Mouse (Mus musculus) intestine, postnatal 0 days (tissue): ENCODE measurements around the gene Zfp423. TPM values are rescaled to one million over a fixed set of nuclear protein-coding genes. Genes with fewer than 3 reads are reported as not detected.

ENCODE experiments used
- ATAC-seq: fragments of 200-750 bp; cut with Nextera tagmentation; 2 replicates; pipeline ENCODE4 v1.8.0; 2017; ENCODE audit warnings: mild to moderate bottlenecking, moderate TSS enrichment, moderate library complexity
- H3K27ac ChIP-seq: fragments of 300-500 bp; sonication (generic); 2 replicates; pipeline ENCODE4 v1.5.1; 2014; ENCODE audit warnings: mild to moderate bottlenecking, low read depth, low read length, moderate library complexity
- H3K27me3 ChIP-seq: fragments of 300-500 bp; sonication (generic); replicated peaks from 2 replicates; pipeline ENCODE4 v1.6.1; 2014; ENCODE audit warnings: low read length, mixed read lengths; ENCODE audit not compliant: control insufficient read depth, insufficient read depth
- H3K36me3 ChIP-seq: fragments of 300-500 bp; sonication (generic); 2 replicates; pipeline ENCODE4 v1.6.1; 2014; ENCODE audit warnings: mild to moderate bottlenecking, moderate library complexity; ENCODE audit not compliant: control insufficient read depth, insufficient read depth
- H3K4me1 ChIP-seq: fragments of 300-500 bp; sonication (generic); replicated peaks from 2 replicates; pipeline ENCODE4 v1.6.1; 2014; ENCODE audit warnings: antibody characterized with exemption, low read length, mixed read lengths; ENCODE audit not compliant: control insufficient read depth, insufficient read depth
- H3K4me2 ChIP-seq: fragments of 300-500 bp; sonication (generic); replicated peaks from 2 replicates; pipeline ENCODE4 v1.6.1; 2014; ENCODE audit warnings: low read depth, mild to moderate bottlenecking, moderate library complexity
- H3K4me3 ChIP-seq: fragments of 300-500 bp; sonication (generic); 2 replicates; pipeline ENCODE4 v1.5.1; 2014; ENCODE audit warnings: low read depth, low read length
- H3K9ac ChIP-seq: fragments of 300-500 bp; sonication (generic); 2 replicates; pipeline ENCODE4 v1.6.1; 2014; ENCODE audit warnings: mild to moderate bottlenecking, low read depth, low read length
- H3K9me3 ChIP-seq: fragments of 300-500 bp; sonication (generic); 2 replicates; pipeline ENCODE4 v1.6.1; 2016; ENCODE audit warnings: mixed run types; ENCODE audit not compliant: control insufficient read depth
- CTCF ChIP-seq: sonication (generic); IDR thresholded peaks from 2 replicates; pipeline ENCODE4 v1.5.1; 2016; ENCODE audit warnings: low read depth, mild to moderate bottlenecking, control low read depth, antibody characterized with exemption, moderate library complexity
- WGBS: fragments of 180-500 bp; shearing (Covaris S2); extraction: QIAGEN DNeasy Blood & Tissue Kit; methylation state at CpG from one replicate; pipeline ENCODE4 v1.1.7; 2014; 5-methylcytosine and 5-hydroxymethylcytosine counted together
- polyA plus RNA-seq: library from polyadenylated mRNA; unstranded; fragments of >200 nt; fragmentation: Nextera tagmentation; extraction: Ambion mirVana; gene quantifications from 2 replicates; pipeline ENCODE4 v1.2.1, GENCODE M21; 2015

Gene Zfp423
- polyA plus RNA-seq, 1 experiment from 2014 or later, result 1.6 TPM

DNA sequence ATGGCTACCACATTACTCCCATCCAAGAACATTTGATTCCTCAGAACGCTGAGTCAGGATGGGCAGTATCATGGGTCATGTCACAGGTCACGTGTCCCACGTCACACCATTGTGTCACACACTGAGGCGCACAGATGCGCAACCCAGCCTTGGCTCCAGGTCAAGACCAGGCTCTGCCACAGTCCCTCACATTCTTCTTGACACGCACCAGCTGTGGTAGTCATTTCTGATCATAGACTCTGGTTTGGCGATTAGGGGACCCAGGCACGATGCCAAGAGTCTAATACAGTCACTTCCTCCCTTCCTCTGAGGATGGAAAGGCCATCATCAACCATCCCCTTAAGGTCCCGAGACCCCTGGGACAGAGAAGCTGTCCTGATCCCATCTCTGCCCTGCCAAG lies 43.6 kb downstream of the Zfp423 start:
- Histone ChIP-seq H3K27me3 (no peaks in the 10 kb centered on the region), H3K4me3 (no peak overlapping the region), H3K27ac (no peak overlapping the region), H3K36me3 (no peaks in the 10 kb centered on the region), H3K9ac (no peak overlapping the region), H3K4me1 (no peaks in the 10 kb centered on the region), H3K4me2 (no peak overlapping the region), H3K9me3 (no peaks in the 10 kb centered on the region)
- no peak for TF ChIP-seq CTCF
- 71% methylated on average over 9 of the region's 9 CpGs for WGBS
- ATAC-seq, result no peak

DNA sequence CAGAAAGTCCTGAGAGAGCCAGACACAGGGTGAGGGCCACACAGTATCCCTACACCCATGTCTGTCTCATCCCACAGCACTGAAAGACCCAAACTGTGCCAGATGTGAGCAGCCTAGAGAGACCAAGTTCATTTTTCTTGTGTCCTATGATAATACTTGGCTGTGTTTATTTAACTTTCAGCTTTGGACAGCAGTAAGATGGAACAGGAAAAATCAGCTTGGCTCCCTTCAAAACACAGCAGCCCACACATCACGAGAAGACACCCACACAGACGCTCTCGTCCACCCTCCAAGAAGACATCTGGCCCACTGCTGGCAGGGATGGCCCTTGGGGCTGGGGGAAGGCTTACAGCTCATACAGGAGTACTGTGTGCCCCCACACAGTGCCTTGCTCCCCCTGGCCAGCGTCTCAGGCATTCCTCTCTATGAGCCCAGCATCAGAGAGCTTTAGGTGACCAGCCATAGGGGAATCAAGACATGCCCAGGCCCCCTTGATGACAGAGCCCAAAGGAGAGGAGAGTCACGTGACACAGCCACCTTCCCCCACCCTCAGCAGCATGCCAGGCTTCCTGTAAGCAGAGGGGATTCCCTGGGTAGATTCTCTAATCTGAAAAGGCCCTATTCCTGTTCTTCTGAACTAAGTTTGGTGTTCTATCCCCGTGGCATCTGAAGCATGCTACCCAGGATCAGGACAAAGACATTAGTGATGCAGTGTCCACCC lies 45.0 kb downstream of the Zfp423 start:
- H3K9ac ChIP-seq, result no peak overlapping the region
- ATAC-seq, result no peak
- no peaks in the 10 kb centered on the region for H3K36me3 ChIP-seq
- no peaks in the 10 kb centered on the region for H3K4me1 ChIP-seq
- no peak for TF ChIP-seq CTCF
- H3K27me3 ChIP-seq, result no peaks in the 10 kb centered on the region
- 47% methylated on average over 6 of the region's 6 CpGs for WGBS
- H3K27ac ChIP-seq, result no peak overlapping the region
- no peak overlapping the region for H3K4me3 ChIP-seq
- no peaks in the 10 kb centered on the region for H3K9me3 ChIP-seq
- H3K4me2 ChIP-seq, result no peak overlapping the region

DNA sequence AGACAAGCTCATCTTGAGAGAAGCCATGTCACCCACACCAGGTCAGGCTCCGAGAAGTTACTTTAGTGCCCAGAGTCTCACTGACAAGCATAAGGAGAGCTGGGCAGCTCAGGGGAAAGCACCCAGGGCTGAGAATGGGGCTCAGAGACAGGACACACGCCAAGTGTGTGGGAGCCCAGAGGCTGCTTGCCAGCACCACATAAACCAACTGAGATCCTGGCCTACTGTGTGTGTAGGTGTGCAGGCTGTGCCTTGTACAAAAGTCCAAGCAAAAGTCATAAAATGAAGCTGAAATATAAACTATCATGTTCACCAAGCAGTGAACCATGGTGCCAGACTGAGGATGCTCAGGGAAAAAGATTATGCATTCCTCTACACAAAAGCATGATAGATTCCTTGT lies 50.5 kb downstream of the Zfp423 start:
- no peak for ATAC-seq
- H3K36me3 ChIP-seq, result no peaks in the 10 kb centered on the region
- no peak for TF ChIP-seq CTCF
- H3K4me2 ChIP-seq, result no peak overlapping the region
- 80% methylated on average over 2 of the region's 2 CpGs for WGBS
- no peaks in the 10 kb centered on the region for H3K4me1 ChIP-seq
- H3K9ac ChIP-seq, result no peak overlapping the region
- no peak overlapping the region for H3K4me3 ChIP-seq
- no peak overlapping the region for H3K27ac ChIP-seq
- H3K27me3 ChIP-seq, result no peaks in the 10 kb centered on the region
- H3K9me3 ChIP-seq, result no peaks in the 10 kb centered on the region

DNA sequence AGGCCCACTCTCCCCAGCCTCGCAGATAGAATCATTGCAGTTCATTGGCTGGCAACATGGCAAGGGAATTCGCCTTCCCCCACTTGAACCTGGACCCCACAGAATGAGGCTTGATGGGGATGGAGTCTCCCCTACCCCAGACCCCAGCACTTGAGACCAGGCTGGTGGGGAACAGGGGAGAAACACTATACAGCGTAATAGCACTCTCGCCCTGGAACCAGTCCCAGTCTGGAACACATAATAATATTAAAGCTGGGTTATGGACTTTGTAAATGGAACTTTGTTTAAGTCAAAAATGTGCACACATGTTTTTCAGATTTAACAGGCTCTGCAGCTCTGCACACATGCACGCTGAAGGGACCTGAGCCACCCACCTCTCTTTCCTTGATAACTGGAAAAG lies 54.0 kb downstream of the Zfp423 start:
- no peaks in the 10 kb centered on the region for H3K9me3 ChIP-seq
- no peaks in the 10 kb centered on the region for H3K27me3 ChIP-seq
- no peak overlapping the region for H3K27ac ChIP-seq
- no peak overlapping the region for H3K9ac ChIP-seq
- 82% methylated on average over 5 of the region's 5 CpGs for WGBS
- H3K4me3 ChIP-seq, result no peak overlapping the region
- no peaks in the 10 kb centered on the region for H3K36me3 ChIP-seq
- H3K4me2 ChIP-seq, result no peak overlapping the region
- H3K4me1 ChIP-seq, result no peaks in the 10 kb centered on the region
- TF ChIP-seq CTCF, result no peak
- ATAC-seq, result no peak

DNA sequence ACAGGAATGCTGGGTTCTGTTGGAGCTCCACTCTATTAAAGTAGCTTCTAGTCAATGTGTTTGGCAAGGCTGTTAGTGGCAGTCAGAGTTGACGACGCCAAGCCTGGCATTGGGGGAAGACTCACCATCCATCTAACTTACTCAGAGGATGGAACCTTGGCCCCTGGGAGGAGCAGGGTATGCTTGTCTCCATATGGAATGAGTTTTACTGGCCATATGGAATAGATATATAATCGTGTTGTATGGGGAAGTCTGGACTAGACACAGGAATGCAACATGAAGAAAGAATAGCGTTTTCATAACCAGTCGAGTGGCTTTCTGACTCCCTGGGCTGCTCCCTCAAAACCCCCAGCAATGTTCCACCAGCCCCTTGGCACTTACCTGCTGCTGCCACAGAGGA lies 55.3 kb downstream of the Zfp423 start:
- no peaks in the 10 kb centered on the region for H3K27me3 ChIP-seq
- H3K4me1 ChIP-seq, result no peaks in the 10 kb centered on the region
- no peaks in the 10 kb centered on the region for H3K36me3 ChIP-seq
- TF ChIP-seq CTCF, result no peak
- no peaks in the 10 kb centered on the region for H3K9me3 ChIP-seq
- no peak overlapping the region for H3K27ac ChIP-seq
- WGBS, result 84% methylated on average over 5 of the region's 5 CpGs
- H3K9ac ChIP-seq, result no peak overlapping the region
- no peak overlapping the region for H3K4me2 ChIP-seq
- no peak for ATAC-seq
- no peak overlapping the region for H3K4me3 ChIP-seq

DNA sequence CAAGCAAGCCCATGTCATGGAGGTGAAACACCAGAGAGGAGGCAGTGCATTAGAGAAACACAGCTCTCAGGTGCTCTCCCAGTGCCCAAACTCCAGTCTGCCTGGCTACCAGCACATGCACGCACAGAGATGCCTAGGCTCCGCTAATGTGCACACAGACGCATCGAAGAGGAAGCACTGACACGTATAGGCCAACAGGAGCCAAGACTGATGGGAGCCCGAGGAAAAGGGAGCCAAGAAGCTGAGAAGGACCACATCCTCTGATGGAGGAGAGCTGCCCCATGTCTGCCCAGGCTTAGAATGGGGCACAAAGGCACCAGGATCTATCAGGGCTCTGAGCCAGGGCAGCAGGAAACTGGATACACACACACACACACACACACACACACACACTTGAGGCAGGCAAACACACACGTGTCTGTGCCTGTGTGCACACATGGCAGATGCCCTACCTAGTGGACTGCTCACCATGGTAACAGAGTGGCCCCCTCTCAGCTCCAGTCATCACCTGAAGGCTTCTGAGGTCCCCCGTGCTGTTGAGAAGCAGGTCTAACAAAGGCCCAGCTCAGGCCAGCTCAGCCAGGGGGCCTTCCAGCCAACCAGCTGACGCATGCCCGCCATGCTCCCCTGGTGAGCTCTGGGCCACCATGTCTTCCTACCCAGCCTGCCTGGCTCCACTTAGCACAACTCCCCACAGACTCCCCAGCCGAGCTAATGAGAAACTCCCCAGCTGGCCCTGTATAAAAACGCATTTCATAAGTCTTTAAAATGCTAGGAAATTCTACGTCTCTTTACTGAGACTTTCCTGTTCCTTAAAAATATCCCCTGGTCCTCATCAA lies 64.0 kb downstream of the Zfp423 start:
- no peak for TF ChIP-seq CTCF
- WGBS, result 74% methylated on average over 13 of the region's 13 CpGs
- ATAC-seq, result no peak
- Histone ChIP-seq H3K27ac (no peak overlapping the region), H3K4me2 (no peak overlapping the region), H3K9me3 (no peaks in the 10 kb centered on the region), H3K36me3 (no peaks in the 10 kb centered on the region), H3K9ac (no peak overlapping the region), H3K27me3 (no peaks in the 10 kb centered on the region), H3K4me1 (no peaks in the 10 kb centered on the region), H3K4me3 (no peak overlapping the region)
